9 mouse cellular contexts compared by ENCODE assay signal in the genomic region with DNA sequence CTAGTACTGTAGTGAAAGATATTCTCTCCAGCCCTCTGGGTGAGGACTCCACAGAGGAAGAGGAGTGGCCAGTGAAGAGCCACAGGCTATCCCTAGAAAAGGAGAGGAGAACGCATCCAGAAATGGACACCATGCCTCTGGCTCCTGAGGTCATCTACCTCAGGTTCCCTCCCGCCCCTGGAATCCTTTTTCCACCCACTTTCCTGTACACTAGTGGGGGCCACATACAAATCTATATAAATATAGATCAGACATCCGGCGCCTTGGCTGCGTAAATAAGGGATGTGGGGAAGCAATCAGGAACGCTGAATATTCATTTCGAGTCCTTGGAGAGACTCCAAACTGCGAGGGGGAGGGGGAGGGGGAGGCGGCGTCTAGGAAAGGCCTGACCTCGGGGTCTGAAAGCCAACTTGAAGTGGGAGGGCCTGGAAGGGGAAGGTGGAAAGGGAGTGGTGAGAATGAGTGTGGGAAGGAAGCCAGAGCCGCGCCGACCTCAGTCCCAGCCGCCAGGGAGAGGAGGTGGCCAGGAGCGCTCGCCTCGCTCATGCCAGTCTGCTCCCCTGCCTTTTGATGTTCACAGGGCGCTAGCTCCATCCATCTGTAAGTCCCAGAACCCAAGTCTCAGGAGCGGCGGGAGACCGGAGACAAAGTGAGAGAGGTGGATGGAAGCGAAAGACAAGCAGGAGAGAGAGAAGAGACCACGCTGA. TPM values are rescaled to one million over a fixed set of nuclear protein-coding genes. Genes with fewer than 3 reads are reported as not detected.
DNase-seq lines count a peak whose midpoint lies in the region; ATAC-seq and TF ChIP-seq lines count a peak whose summit lies in the region.
"Had no signal": no experiment of that assay in that cellular context is flagged by ENCODE, and none has a peak within 500 bp of the region (broad histone marks: within the 10 kb centered on the region; RNA-seq: fewer than 3 reads in every experiment).

Gene Lama4, plus strand, starts transcription at position 441 of the 707 bp plus-strand sequence.

- ATAC-seq in forebrain, postnatal 0 days, result peak; percentile 71
- peak; percentile 86 for ATAC-seq in lung, embryonic 14.5 days (ENCODE audit: insufficient read depth)

- H3K27me3 ChIP-seq in spleen, adult 2 months (ENCODE audit: control insufficient read depth, insufficient read depth, low read length), result 0 out of 2 replicates have a peak, but pooled peaks cover 2% of the 10 kb centered on the region
- no peaks in the 10 kb centered on the region for H3K27me3 ChIP-seq in forebrain, postnatal 0 days (ENCODE audit: insufficient read depth, low read length)
- no peaks in the 10 kb centered on the region for H3K27me3 ChIP-seq in lung, embryonic 14.5 days (ENCODE audit: insufficient read depth, low read length)

- no peak for TF ChIP-seq POLR2A in spleen, adult 2 months (IDR thresholded peaks at IDR 0.05; ENCODE audit: low read depth, low read length)

- intact Hi-C loops in heart, postnatal 14 days (cut with DNase I), result loop anchor here (5.0 kb wide), 2 partner anchors 42 to 62 kb away; no protein-coding TSS in a partner anchor

- 11% methylated on average over 24 of the region's 24 CpGs for WGBS in spleen, adult 2 months
- WGBS in forebrain, postnatal 0 days, result 5% methylated on average over 24 of the region's 24 CpGs
- WGBS in lung, embryonic 14.5 days, result 2% methylated on average over 24 of the region's 24 CpGs

- H3K9ac ChIP-seq in forebrain, postnatal 0 days, result peak within 1 kb of the TSS; percentile 44
- peak within 1 kb of the TSS; percentile 83 for H3K9ac ChIP-seq in lung, embryonic 14.5 days

- H3K4me2 ChIP-seq in forebrain, postnatal 0 days (ENCODE audit: low read depth), result peak within 1 kb of the TSS; percentile 71
- peak within 1 kb of the TSS; percentile 68 for H3K4me2 ChIP-seq in lung, embryonic 14.5 days

- no peaks in the 10 kb centered on the region for H3K9me3 ChIP-seq in forebrain, postnatal 0 days (ENCODE audit: low read length)
- no peaks in the 10 kb centered on the region for H3K9me3 ChIP-seq in lung, embryonic 14.5 days (ENCODE audit: low read depth, low read length)

- H3K36me3 ChIP-seq in spleen, adult 2 months (ENCODE audit: control insufficient read depth, insufficient read depth, low read length), result no peaks in the 10 kb centered on the region
- H3K36me3 ChIP-seq in forebrain, postnatal 0 days (ENCODE audit: insufficient read depth), result no peaks in the 10 kb centered on the region
- no peaks in the 10 kb centered on the region for H3K36me3 ChIP-seq in lung, embryonic 14.5 days (ENCODE audit: insufficient read depth)

- no peak for DNase-seq in spleen, adult 2 months (ENCODE audit: low read depth in 1 of 2, low spot score in 2 of 2)
- no peak for DNase-seq in spleen, postnatal 36 days (ENCODE audit: low spot score in 2 of 2)
- peak; percentile 56 for DNase-seq in forebrain, postnatal 0 days
- peak; percentile 84 to 85 for DNase-seq in heart, postnatal 14 days
- peak; percentile 76 to 83 for DNase-seq in kidney, postnatal 4 days
- DNase-seq in lung, embryonic 14.5 days, result peak; percentile 84
- peak; percentile 77 for DNase-seq in ovary, postnatal 36 days (ENCODE audit: low spot score)
- peak; percentile 65 to 78 for DNase-seq in urinary bladder, postnatal 4 days (ENCODE audit: low spot score in 2 of 2)

- TF ChIP-seq CTCF in spleen, adult 2 months (IDR thresholded peaks at IDR 0.05; ENCODE audit: extremely low read depth, insufficient read depth, insufficient read length, insufficient replicate concordance), result no peak
- TF ChIP-seq CTCF in forebrain, postnatal 0 days (IDR thresholded peaks at IDR 0.05; ENCODE audit: low read depth), result no peak
- 0 out of 2 replicates have a peak, but pooled peaks have one; percentile 4 for TF ChIP-seq CTCF in lung, embryonic 14.5 days (IDR thresholded peaks at IDR 0.05; ENCODE audit: low read depth)

- no peak within 1 kb of the TSS for H3K27ac ChIP-seq in spleen, adult 2 months (ENCODE audit: insufficient read depth, low read length)
- 0 out of 2 replicates have a peak within 1 kb of the TSS, but pooled peaks have one; percentile 29 for H3K27ac ChIP-seq in forebrain, postnatal 0 days (ENCODE audit: low read depth, low read length)
- peak within 1 kb of the TSS; percentile 90 for H3K27ac ChIP-seq in lung, embryonic 14.5 days (ENCODE audit: low read depth)

- no peaks in the 10 kb centered on the region for H3K4me1 ChIP-seq in spleen, adult 2 months (ENCODE audit: control insufficient read depth, insufficient read depth, insufficient read length)
- peaks cover 9% of the 10 kb centered on the region; the same call in 1 of the 2 replicates for H3K4me1 ChIP-seq in forebrain, postnatal 0 days (ENCODE audit: insufficient read depth)
- H3K4me1 ChIP-seq in lung, embryonic 14.5 days (ENCODE audit: insufficient read depth), result peaks cover 11% of the 10 kb centered on the region; the same call in 1 of the 2 replicates

- H3K4me3 ChIP-seq in spleen, adult 2 months (ENCODE audit: extremely low read depth, insufficient read depth, insufficient read length), result peak within 1 kb of the TSS; percentile 29; the same call in 1 of the 2 replicates
- peak within 1 kb of the TSS; percentile 40 for H3K4me3 ChIP-seq in forebrain, postnatal 0 days (ENCODE audit: low read depth, low read length)
- peak within 1 kb of the TSS; percentile 62 for H3K4me3 ChIP-seq in lung, embryonic 14.5 days (ENCODE audit: low read depth, low read length)

RNA-seq across cellular contexts. Expression of gene Lama4, which starts in this region (rescaled TPM):
- 1.7 and 1.9 TPM in 2 replicates for polyA plus RNA-seq in spleen, adult 2 months (2012; rRNA removed)
- total RNA-seq in forebrain, postnatal 0 days (2014; rRNA removed), result 14.3 and 22.6 TPM in 2 replicates
- 9.7 and 10.4 TPM in 2 replicates for polyA plus RNA-seq in forebrain, postnatal 0 days (2015; fragmentation: Nextera tagmentation; extraction: Ambion mirVana)
- 100 to 1,000 TPM; 123 to 133 TPM for total RNA-seq in heart, postnatal 14 days (2021)
- polyA plus RNA-seq in lung, embryonic 14.5 days (2014; fragmentation: Nextera tagmentation; extraction: Ambion mirVana), result 111 and 114 TPM in 2 replicates
- total RNA-seq: neutrophil, adult 5-6 weeks had no signal

Comparison
In these comparisons a context has a peak if more than half of its experiments do, and no peak if none do; other contexts are left out.
1. DNase-seq: peak in forebrain, postnatal 0 days (single experiment), heart, postnatal 14 days (2 of 2), kidney, postnatal 4 days (2 of 2), lung, embryonic 14.5 days (single experiment), ovary, postnatal 36 days (single experiment) and urinary bladder, postnatal 4 days (2 of 2); none in spleen, adult 2 months (0 of 2) and spleen, postnatal 36 days (0 of 2).
2. Peak in every context shown above with its lines, with median percentiles within 50 percentile points of each other: H3K4me3 ChIP-seq.